Comparison of ENCODE assay signal across 13 mouse cellular contexts in the genomic region with DNA sequence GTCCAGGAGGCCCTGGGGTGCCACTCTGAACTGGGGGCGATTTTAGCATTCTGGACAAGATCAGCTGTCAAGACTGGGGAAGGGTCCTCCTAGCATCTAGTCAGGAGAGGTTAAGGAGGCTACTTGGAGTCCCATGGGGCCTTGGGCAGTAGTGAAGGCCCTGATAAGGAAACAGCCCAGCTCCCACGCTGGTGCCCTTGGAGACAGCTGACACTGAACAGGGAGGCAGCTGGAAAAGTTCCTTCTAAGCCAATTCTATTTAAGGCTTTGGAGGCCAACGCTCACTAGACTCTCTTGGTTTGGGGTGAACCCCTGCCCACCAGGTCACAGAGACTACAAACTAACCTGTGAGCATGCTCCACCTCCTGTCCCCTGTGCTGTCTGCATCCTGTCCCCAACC. TPM values are rescaled to one million over a fixed set of nuclear protein-coding genes. Genes with fewer than 3 reads are reported as not detected.
DNase-seq lines count a peak whose midpoint lies in the region; ATAC-seq and TF ChIP-seq lines count a peak whose summit lies in the region.
"Had no signal": no experiment of that assay in that cellular context is flagged by ENCODE, and none has a peak within 500 bp of the region (broad histone marks: within the 10 kb centered on the region; RNA-seq: fewer than 3 reads in every experiment).

No protein-coding gene starts in this region.

- 73% methylated on average over 3 of the region's 3 CpGs for WGBS in forebrain, embryonic 10.5 days
- WGBS in forebrain, embryonic 16.5 days: 63% methylated on average over 3 of the region's 3 CpGs
- 51% methylated on average over 3 of the region's 3 CpGs for WGBS in hindbrain, embryonic 15.5 days
- 56% methylated on average over 3 of the region's 3 CpGs for WGBS in hindbrain, postnatal 0 days

- no peak for DNase-seq in forebrain, embryonic 10.5 days (ENCODE audit: extremely low spot score, low spot score)
- no peak for DNase-seq in hindbrain, postnatal 0 days (ENCODE audit: low spot score)
- peak; percentile 20 for DNase-seq in thymus, postnatal 14 days
- DNase-seq in thymus, postnatal 36 days: no peak
- DNase-seq in right cerebral cortex, adult 2 months (ENCODE audit: low spot score in 2 of 2): no peak
- DNase-seq: cerebellum, postnatal 10 days; kidney, adult 18-20 months; kidney, postnatal 4 days had no signal

- no peak for TF ChIP-seq CTCF in hindbrain, postnatal 0 days (IDR thresholded peaks at IDR 0.05; ENCODE audit: low read depth)

- H3K4me1 ChIP-seq in forebrain, embryonic 10.5 days: peaks cover 20% of the 10 kb centered on the region
- H3K4me1 ChIP-seq in forebrain, embryonic 16.5 days (replicated peaks; ENCODE audit: control insufficient read depth, insufficient read depth, low read length): peaks cover 16% of the 10 kb centered on the region
- peaks cover 10% of the 10 kb centered on the region for H3K4me1 ChIP-seq in hindbrain, embryonic 15.5 days (replicated peaks)
- H3K4me1 ChIP-seq in hindbrain, postnatal 0 days (ENCODE audit: insufficient read depth, low read length): no peaks in the 10 kb centered on the region; the same call in 1 of the 2 replicates

- no peaks in the 10 kb centered on the region for H3K9me3 ChIP-seq in forebrain, embryonic 10.5 days
- H3K9me3 ChIP-seq in forebrain, embryonic 16.5 days (ENCODE audit: control insufficient read depth, low read length): no peaks in the 10 kb centered on the region
- H3K9me3 ChIP-seq in hindbrain, embryonic 15.5 days: no peaks in the 10 kb centered on the region
- no peaks in the 10 kb centered on the region for H3K9me3 ChIP-seq in hindbrain, postnatal 0 days (ENCODE audit: low read length)
- H3K9me3 ChIP-seq: embryonic facial prominence, embryonic 15.5 days; G1E; limb, embryonic 12.5 days had no signal

- no peaks in the 10 kb centered on the region for H3K36me3 ChIP-seq in forebrain, embryonic 10.5 days (replicated peaks)
- H3K36me3 ChIP-seq in forebrain, embryonic 16.5 days (ENCODE audit: control insufficient read depth, insufficient read depth): no peaks in the 10 kb centered on the region
- no peaks in the 10 kb centered on the region for H3K36me3 ChIP-seq in hindbrain, embryonic 15.5 days
- H3K36me3 ChIP-seq in hindbrain, postnatal 0 days (ENCODE audit: insufficient read depth, low read length): no peaks in the 10 kb centered on the region
- H3K36me3 ChIP-seq: embryonic facial prominence, embryonic 15.5 days; G1E; limb, embryonic 12.5 days had no signal

- no peak for ATAC-seq in forebrain, embryonic 16.5 days
- 0 out of 2 replicates have a peak, but pooled peaks have one; percentile 11 for ATAC-seq in hindbrain, embryonic 15.5 days (ENCODE audit: low FRiP score, low read depth)
- no peak for ATAC-seq in hindbrain, postnatal 0 days

- H3K4me3 ChIP-seq in forebrain, embryonic 10.5 days: no peak overlapping the region
- H3K4me3 ChIP-seq in forebrain, embryonic 16.5 days (replicated peaks; ENCODE audit: low read length): no peak overlapping the region
- no peak overlapping the region for H3K4me3 ChIP-seq in hindbrain, embryonic 15.5 days
- H3K4me3 ChIP-seq in hindbrain, postnatal 0 days (ENCODE audit: low read length): no peak overlapping the region
- H3K4me3 ChIP-seq: embryonic facial prominence, embryonic 15.5 days; limb, embryonic 12.5 days had no signal

- no peak overlapping the region for H3K9ac ChIP-seq in forebrain, embryonic 16.5 days (replicated peaks; ENCODE audit: low read depth, low read length)
- no peak overlapping the region for H3K9ac ChIP-seq in hindbrain, embryonic 15.5 days
- H3K9ac ChIP-seq in hindbrain, postnatal 0 days (replicated peaks; ENCODE audit: low read length): no peak overlapping the region
- H3K9ac ChIP-seq: embryonic facial prominence, embryonic 15.5 days; limb, embryonic 12.5 days had no signal

- no peak overlapping the region for H3K4me2 ChIP-seq in forebrain, embryonic 16.5 days (ENCODE audit: low read length)
- H3K4me2 ChIP-seq in hindbrain, embryonic 15.5 days: no peak overlapping the region
- no peak overlapping the region for H3K4me2 ChIP-seq in hindbrain, postnatal 0 days (ENCODE audit: low read depth, low read length)
- H3K4me2 ChIP-seq: embryonic facial prominence, embryonic 15.5 days; limb, embryonic 12.5 days had no signal

- 0 out of 2 replicates have a peak overlapping the region, but pooled peaks have one; percentile 20 for H3K27ac ChIP-seq in forebrain, embryonic 10.5 days
- no peak overlapping the region for H3K27ac ChIP-seq in forebrain, embryonic 16.5 days (ENCODE audit: low read length)
- no peak overlapping the region for H3K27ac ChIP-seq in hindbrain, embryonic 15.5 days (replicated peaks)
- no peak overlapping the region for H3K27ac ChIP-seq in hindbrain, postnatal 0 days
- H3K27ac ChIP-seq: embryonic facial prominence, embryonic 15.5 days; limb, embryonic 12.5 days had no signal

- no peaks in the 10 kb centered on the region for H3K27me3 ChIP-seq in forebrain, embryonic 10.5 days (ENCODE audit: poor library complexity, severe bottlenecking)
- no peaks in the 10 kb centered on the region for H3K27me3 ChIP-seq in forebrain, embryonic 16.5 days (replicated peaks; ENCODE audit: control insufficient read depth, insufficient read depth, low read length)
- no peaks in the 10 kb centered on the region for H3K27me3 ChIP-seq in hindbrain, embryonic 15.5 days
- no peaks in the 10 kb centered on the region for H3K27me3 ChIP-seq in hindbrain, postnatal 0 days (ENCODE audit: insufficient read depth, low read length)
- H3K27me3 ChIP-seq: embryonic facial prominence, embryonic 15.5 days; limb, embryonic 12.5 days had no signal

RNA-seq across cellular contexts. Expression of gene Prdm11, which starts 53.8 kb away (rescaled TPM):
- 1.7 and 2.0 TPM in 2 replicates for polyA plus RNA-seq in forebrain, embryonic 10.5 days (2016; fragmentation: Nextera tagmentation; extraction: Ambion mirVana)
- polyA plus RNA-seq in forebrain, embryonic 16.5 days (2015; fragmentation: Nextera tagmentation; extraction: Ambion mirVana): 1.7 and 2.4 TPM in 2 replicates
- 3.7 and 4.1 TPM in 2 replicates for polyA plus RNA-seq in hindbrain, embryonic 15.5 days (2015; fragmentation: Nextera tagmentation; extraction: Ambion mirVana)
- total RNA-seq in hindbrain, postnatal 0 days (2014; rRNA removed): 14.9 and 15.6 TPM in 2 replicates
- polyA plus RNA-seq in hindbrain, postnatal 0 days (2015; fragmentation: Nextera tagmentation; extraction: Ambion mirVana): 3.5 and 3.7 TPM in 2 replicates
